Mouse (Mus musculus) MN1 (cell line): ENCODE measurements around the gene Chrm4.

Experiments
- DNase-seq: peaks from one replicate; pipeline ENCODE4 v3.0.0-alpha.2; 2016; ENCODE audit warnings: low spot score

Chrm4 gene

GRCm38 (mm10) chr2:91944170-91944950, 17.3 kb downstream of the Chrm4 start:
- peak; percentile 77 for DNase-seq

GRCm38 (mm10) chr2:91945483-91945882, 18.4 kb downstream of the Chrm4 start, which contains the start of gene Gm9821:
Gene Gm9821 (plus strand): TSS chr2:91945703.
- no peak for DNase-seq

- peak; percentile 55 for DNase-seq
Measured at GRCm38 (mm10) chr2:91946836-91947235, 19.8 kb downstream of the Chrm4 start.

GRCm38 (mm10) chr2:91947397-91948150, 20.5 kb downstream of the Chrm4 start:
- DNase-seq = peak; percentile 78

- no peak for DNase-seq
Measured at GRCm38 (mm10) chr2:91948151-91948509, 21.1 kb downstream of the Chrm4 start.

GRCm38 (mm10) chr2:91948792-91949241, 21.8 kb downstream of the Chrm4 start:
- peak; percentile 50 for DNase-seq

GRCm38 (mm10) chr2:91949411-91950274, 22.6 kb downstream of the Chrm4 start:
- peak; percentile 86 for DNase-seq

- peak; percentile 87 for DNase-seq
Measured at GRCm38 (mm10) chr2:91950275-91951085, 23.4 kb downstream of the Chrm4 start.

- peak; percentile 68 for DNase-seq
Measured at GRCm38 (mm10) chr2:91953825-91954224, 26.8 kb downstream of the Chrm4 start.

- no peak for DNase-seq
Measured at GRCm38 (mm10) chr2:91955121-91955591, 28.1 kb downstream of the Chrm4 start.

- no peak for DNase-seq
Measured at GRCm38 (mm10) chr2:91955875-91956274, 28.8 kb downstream of the Chrm4 start.

- peak; percentile 74 for DNase-seq
Measured at GRCm38 (mm10) chr2:91957096-91957495, 30.0 kb downstream of the Chrm4 start.

GRCm38 (mm10) chr2:91958049-91958448, 31.0 kb downstream of the Chrm4 start:
- DNase-seq = no peak

- DNase-seq = peak; percentile 78
Measured at GRCm38 (mm10) chr2:91958701-91959457, 31.8 kb downstream of the Chrm4 start.

- DNase-seq = no peak
Measured at GRCm38 (mm10) chr2:91959544-91960410, 32.7 kb downstream of the Chrm4 start.

GRCm38 (mm10) chr2:91960459-91960858, 33.4 kb downstream of the Chrm4 start:
- no peak for DNase-seq

GRCm38 (mm10) chr2:91961901-91962761, 35.1 kb downstream of the Chrm4 start:
- no peak for DNase-seq

GRCm38 (mm10) chr2:91962864-91963401, 35.9 kb downstream of the Chrm4 start:
- DNase-seq = no peak
